Mouse (Mus musculus): ENCODE measurements around the gene Naa25.

The Naa25 gene

GRCm38 (mm10) chr5:121453743-121454502 lies 56.2 kb downstream of the Naa25 start:
- DNase-seq = no peak

GRCm38 (mm10) chr5:121454503-121454782 lies 56.7 kb downstream of the Naa25 start:
- DNase-seq = no peak

GRCm38 (mm10) chr5:121455510-121456265 lies 58.0 kb downstream of the Naa25 start:
- DNase-seq = no peak

GRCm38 (mm10) chr5:121461339-121462170 lies 63.8 kb downstream of the Naa25 start:
- DNase-seq = no peak

GRCm38 (mm10) chr5:121462171-121462502 lies 64.4 kb downstream of the Naa25 start:
- DNase-seq = no peak

GRCm38 (mm10) chr5:121462967-121463366 lies 65.2 kb downstream of the Naa25 start:
- no peak for DNase-seq

- DNase-seq = no peak
Observed at GRCm38 (mm10) chr5:121463601-121464250, 66.0 kb downstream of the Naa25 start.

GRCm38 (mm10) chr5:121469566-121469965 lies 71.8 kb downstream of the Naa25 start:
- no peak for DNase-seq

- DNase-seq = no peak
Observed at GRCm38 (mm10) chr5:121472411-121472810, 74.7 kb downstream of the Naa25 start.

- DNase-seq = no peak
Observed at GRCm38 (mm10) chr5:121474610-121475009, 76.9 kb downstream of the Naa25 start.

- DNase-seq = no peak
Observed at GRCm38 (mm10) chr5:121476040-121476439, 78.3 kb downstream of the Naa25 start.

- peak; percentile 36 to 48 for DNase-seq
Observed at GRCm38 (mm10) chr5:121477680-121478079, 79.9 kb downstream of the Naa25 start.

GRCm38 (mm10) chr5:121484801-121485200 lies 87.1 kb downstream of the Naa25 start:
- DNase-seq = no peak

GRCm38 (mm10) chr5:121493305-121493704 lies 95.6 kb downstream of the Naa25 start:
- no peak for DNase-seq

Measured in cerebellum, adult 18-20 months (tissue).